ENCODE assay signal across 8 mouse cellular contexts in the genomic region with DNA sequence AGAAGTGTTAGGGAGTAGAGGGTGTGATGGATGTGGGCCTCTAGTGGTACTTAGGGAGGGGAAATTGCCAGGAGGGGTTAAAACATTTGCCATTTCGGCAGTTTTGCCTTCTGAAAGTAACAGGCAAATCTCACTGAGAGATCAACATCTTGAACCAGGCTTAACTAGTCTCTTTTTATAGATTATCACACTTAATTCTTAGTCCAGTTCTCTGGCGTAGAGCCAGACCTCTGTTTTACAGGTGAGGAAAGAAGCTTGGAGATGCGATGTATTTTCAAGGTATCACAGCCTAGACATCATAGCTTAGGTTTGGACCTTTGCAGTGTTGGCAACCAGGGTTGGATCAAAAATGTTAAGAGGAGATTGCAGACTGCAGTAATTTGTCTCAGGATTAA. TPM values are rescaled to one million over a fixed set of nuclear protein-coding genes. Genes with fewer than 3 reads are reported as not detected.
DNase-seq lines count a peak whose midpoint lies in the region; ATAC-seq and TF ChIP-seq lines count a peak whose summit lies in the region.

No protein-coding gene starts in this region.

- peak overlapping the region; percentile 78 for H3K9ac ChIP-seq in limb, embryonic 14.5 days (ENCODE audit: low read depth, low read length, severe bottlenecking)
- peak overlapping the region; percentile 84 for H3K9ac ChIP-seq in stomach, embryonic 15.5 days

- peak; percentile 57 for DNase-seq in cerebellum, adult 9-11 months
- DNase-seq in cerebellum, postnatal 4 days (ENCODE audit: low spot score in 2 of 2), result no peak
- peak; percentile 2 for DNase-seq in right cerebral cortex, postnatal 25 days
- DNase-seq in right cerebral cortex, adult 2 months (ENCODE audit: low spot score in 2 of 2), result no peak
- DNase-seq in limb, embryonic 14.5 days (ENCODE audit: low spot score), result no peak
- no peak for DNase-seq in spleen, postnatal 10 days (ENCODE audit: low spot score in 2 of 2)
- DNase-seq in kidney, postnatal 4 days, result no peak

- H3K9me3 ChIP-seq in limb, embryonic 14.5 days (ENCODE audit: control insufficient read depth, low read length), result no peaks in the 10 kb centered on the region
- no peaks in the 10 kb centered on the region for H3K9me3 ChIP-seq in stomach, embryonic 15.5 days

- no peak for ATAC-seq in limb, embryonic 14.5 days (ENCODE audit: low FRiP score, low read depth)
- no peak for ATAC-seq in stomach, embryonic 15.5 days (ENCODE audit: insufficient read depth, low FRiP score, low read depth)

- no peak for TF ChIP-seq POLR2A in limb, embryonic 14.5 days (IDR thresholded peaks at IDR 0.05; ENCODE audit: borderline replicate concordance, extremely low read depth, insufficient read depth, insufficient read length)

- peak overlapping the region; percentile 69 for H3K4me3 ChIP-seq in limb, embryonic 14.5 days (replicated peaks; ENCODE audit: low read length)
- peak overlapping the region; percentile 78 for H3K4me3 ChIP-seq in stomach, embryonic 15.5 days (replicated peaks)

- peaks cover 19% of the 10 kb centered on the region for H3K4me1 ChIP-seq in limb, embryonic 14.5 days (ENCODE audit: control insufficient read depth, insufficient read depth, low read length)
- peaks cover 21% of the 10 kb centered on the region for H3K4me1 ChIP-seq in stomach, embryonic 15.5 days

- H3K27ac ChIP-seq in limb, embryonic 14.5 days (replicated peaks; ENCODE audit: low read depth, low read length), result peak overlapping the region; percentile 95
- peak overlapping the region; percentile 95; the same call in 1 of the 2 replicates for H3K27ac ChIP-seq in stomach, embryonic 15.5 days

- H3K36me3 ChIP-seq in limb, embryonic 14.5 days (ENCODE audit: control insufficient read depth, insufficient read depth, low read length), result peaks cover 3% of the 10 kb centered on the region; the same call in 1 of the 2 replicates
- H3K36me3 ChIP-seq in stomach, embryonic 15.5 days, result no peaks in the 10 kb centered on the region

- H3K4me2 ChIP-seq in limb, embryonic 14.5 days (replicated peaks; ENCODE audit: low read depth, low read length, severe bottlenecking), result peak overlapping the region; percentile 85
- peak overlapping the region; percentile 66 for H3K4me2 ChIP-seq in stomach, embryonic 15.5 days

- H3K27me3 ChIP-seq in limb, embryonic 14.5 days (ENCODE audit: control insufficient read depth, insufficient read depth, low read length), result no peaks in the 10 kb centered on the region
- no peaks in the 10 kb centered on the region for H3K27me3 ChIP-seq in stomach, embryonic 15.5 days (replicated peaks)

- WGBS in limb, embryonic 14.5 days, result 22% methylated on average over 3 of the region's 3 CpGs
- WGBS in stomach, embryonic 15.5 days, result 47% methylated on average over 3 of the region's 3 CpGs

RNA-seq across cellular contexts. Expression of a gene that starts 1.4 kb away (rescaled TPM):
- polyA plus RNA-seq in limb, embryonic 14.5 days (2012; rRNA removed), result 73.6 and 106 TPM in 2 replicates
- 49.1 and 50.5 TPM in 2 replicates for polyA plus RNA-seq in limb, embryonic 14.5 days (2014; fragmentation: Nextera tagmentation; extraction: Ambion mirVana)
- polyA plus RNA-seq in stomach, embryonic 15.5 days (2015; fragmentation: Nextera tagmentation; extraction: Ambion mirVana), result 27.3 and 29.0 TPM in 2 replicates

RNA-seq across cellular contexts. Expression of a gene that starts 17.0 kb away (rescaled TPM):
- 2.0 and 3.0 TPM in 2 replicates for polyA plus RNA-seq in limb, embryonic 14.5 days (2012; rRNA removed)
- polyA plus RNA-seq in limb, embryonic 14.5 days (2014; fragmentation: Nextera tagmentation; extraction: Ambion mirVana), result 4.1 and 6.1 TPM in 2 replicates
- 8.3 and 11.6 TPM in 2 replicates for polyA plus RNA-seq in stomach, embryonic 15.5 days (2015; fragmentation: Nextera tagmentation; extraction: Ambion mirVana)

RNA-seq across cellular contexts. Expression of a gene that starts 23.3 kb away (rescaled TPM):
- polyA plus RNA-seq in limb, embryonic 14.5 days (2012; rRNA removed), result 308 and 376 TPM in 2 replicates
- 81.3 and 91.0 TPM in 2 replicates for polyA plus RNA-seq in limb, embryonic 14.5 days (2014; fragmentation: Nextera tagmentation; extraction: Ambion mirVana)
- 82.7 and 84.2 TPM in 2 replicates for polyA plus RNA-seq in stomach, embryonic 15.5 days (2015; fragmentation: Nextera tagmentation; extraction: Ambion mirVana)

Comparison
In these comparisons a context has a peak if more than half of its experiments do, and no peak if none do; other contexts are left out.
1. DNase-seq: peak in cerebellum, adult 9-11 months (single experiment) and right cerebral cortex, postnatal 25 days (single experiment); none in cerebellum, postnatal 4 days (0 of 2), right cerebral cortex, adult 2 months (0 of 2), limb, embryonic 14.5 days (single experiment), spleen, postnatal 10 days (0 of 2) and kidney, postnatal 4 days (0 of 2).